Mouse (Mus musculus) liver, embryonic 14.5 days (tissue): Measurements from ENCODE around the gene Gucd1.

Source experiments
- CTCF ChIP-seq: IDR thresholded peaks from 2 replicates; pipeline ENCODE4 v1.5.1; 2016; ENCODE audit warnings: antibody characterized with exemption, low read depth, control low read depth
- EP300 ChIP-seq: IDR thresholded peaks from 2 replicates; pipeline ENCODE4 v1.6.1; 2016; ENCODE audit warnings: antibody characterized with exemption, low read depth

DNA sequence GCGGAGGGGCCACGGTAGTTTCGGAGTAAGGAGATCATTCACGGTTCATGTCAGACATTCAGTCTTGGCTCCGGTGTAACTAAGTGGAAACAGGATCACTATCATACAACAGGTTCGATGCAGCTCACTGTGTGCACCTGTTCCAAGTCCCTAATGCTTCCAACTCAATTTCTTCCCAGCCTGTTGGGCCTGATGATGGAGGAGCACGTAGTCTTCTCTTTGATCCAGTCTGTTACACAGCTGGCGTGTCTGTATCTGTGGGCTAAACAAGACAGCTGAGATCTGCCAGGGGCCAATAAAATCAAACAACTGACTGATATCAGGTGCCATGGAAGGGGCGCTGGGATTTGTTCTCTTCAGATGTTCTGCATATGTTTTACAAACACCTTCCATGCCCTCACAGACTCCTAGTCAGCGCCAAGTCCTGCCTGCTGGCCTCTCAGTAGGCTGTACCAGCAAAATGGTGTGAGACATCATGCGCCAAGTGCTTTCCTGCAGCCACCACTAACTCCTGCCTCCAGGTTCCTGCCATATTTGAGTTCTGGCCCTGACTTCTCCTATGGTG is 34.8 kb downstream of the Gucd1 start:
- no peak for TF ChIP-seq CTCF
- no peak for TF ChIP-seq EP300
